Mouse (Mus musculus): ENCODE data around the gene Nhsl2. TPM values are rescaled to one million over a fixed set of nuclear protein-coding genes. Genes with fewer than 3 reads are reported as not detected.

Nhsl2 gene
- polyA plus RNA-seq, 1 experiment = not detected

DNA sequence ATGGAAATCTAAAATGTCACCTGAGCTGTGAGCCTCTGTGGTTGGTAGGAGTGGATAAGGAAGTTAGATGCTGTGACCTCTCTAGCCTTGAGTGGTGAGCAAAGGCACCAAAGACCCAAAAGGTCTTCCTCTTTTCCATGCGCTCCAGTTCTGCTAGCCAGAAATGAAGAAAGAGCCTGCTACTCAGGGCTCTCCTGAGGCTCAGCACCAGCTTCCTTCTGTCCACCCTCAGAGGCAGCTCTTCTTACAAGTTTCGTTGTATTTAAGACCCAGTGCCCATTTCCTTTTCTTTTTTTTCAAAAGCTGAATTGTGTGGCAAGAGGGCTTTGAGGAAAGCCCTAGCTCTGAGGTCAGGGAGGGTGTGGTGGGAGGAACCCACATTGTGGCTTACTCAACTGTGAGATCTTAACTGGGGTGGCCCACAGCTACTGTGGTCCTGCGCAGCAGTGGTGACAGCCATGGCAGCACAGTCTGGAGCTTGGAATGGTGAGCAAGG lies 187.7 kb downstream of the Nhsl2 start:
- peaks cover 9% of the 10 kb centered on the region for H3K4me1 ChIP-seq (ENCODE audit: control insufficient read depth, insufficient read depth, low read length)
- no peak overlapping the region for H3K27ac ChIP-seq (ENCODE audit: insufficient read depth, low read depth, low read length)
- no peak overlapping the region for H3K4me3 ChIP-seq (ENCODE audit: insufficient read depth, low read depth, low read length)
- 72% methylated on average over 3 of the region's 3 CpGs for WGBS
- TF ChIP-seq CTCF (IDR thresholded peaks at IDR 0.05; ENCODE audit: insufficient read depth, low read depth, low read length) (no peak), POLR2A (IDR thresholded peaks at IDR 0.05; ENCODE audit: insufficient read depth, low read depth, low read length) (no peak)

DNA sequence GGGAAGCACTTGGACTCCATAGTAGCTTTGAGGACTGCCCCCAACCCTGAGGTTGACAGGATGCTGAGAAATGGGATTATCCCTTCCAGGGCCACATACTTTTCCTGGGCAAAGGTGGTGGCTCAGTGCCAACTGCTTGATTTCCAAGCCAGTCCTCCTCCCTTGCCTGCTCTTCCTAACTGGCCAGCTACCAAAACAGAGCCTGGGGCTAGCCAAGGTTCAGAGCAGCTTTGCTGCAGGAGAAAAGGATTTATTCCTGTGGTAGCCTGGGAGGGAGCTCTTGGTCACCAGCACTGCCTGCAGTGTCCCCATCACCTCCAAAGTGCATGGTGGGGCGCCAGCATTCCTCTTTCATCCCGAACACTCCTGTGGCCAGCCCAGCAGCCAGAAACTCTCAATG lies 188.3 kb downstream of the Nhsl2 start:
- Histone ChIP-seq H3K4me1 (ENCODE audit: control insufficient read depth, insufficient read depth, low read length) (peaks cover 8% of the 10 kb centered on the region), H3K27ac (ENCODE audit: insufficient read depth, low read depth, low read length) (no peak overlapping the region), H3K4me3 (ENCODE audit: insufficient read depth, low read depth, low read length) (no peak overlapping the region)
- TF ChIP-seq CTCF (IDR thresholded peaks at IDR 0.05; ENCODE audit: insufficient read depth, low read depth, low read length) (no peak), POLR2A (IDR thresholded peaks at IDR 0.05; ENCODE audit: insufficient read depth, low read depth, low read length) (no peak)
- WGBS = 77% methylated on average over 2 of the region's 2 CpGs

- 50% methylated on average over 7 of the region's 7 CpGs for WGBS
- H3K4me1 ChIP-seq (ENCODE audit: control insufficient read depth, insufficient read depth, low read length) = peaks cover 7% of the 10 kb centered on the region; the same call in 1 of the 2 replicates
- TF ChIP-seq CTCF (IDR thresholded peaks at IDR 0.05; ENCODE audit: insufficient read depth, low read depth, low read length) = no peak
- no peak for TF ChIP-seq POLR2A (IDR thresholded peaks at IDR 0.05; ENCODE audit: insufficient read depth, low read depth, low read length)
- no peak overlapping the region for H3K4me3 ChIP-seq (ENCODE audit: insufficient read depth, low read depth, low read length)
- H3K27ac ChIP-seq (ENCODE audit: insufficient read depth, low read depth, low read length) = no peak overlapping the region
These were observed 192.4 kb downstream of the Nhsl2 start for GRCm38 (mm10) chrX:102041562-102041961.

DNA sequence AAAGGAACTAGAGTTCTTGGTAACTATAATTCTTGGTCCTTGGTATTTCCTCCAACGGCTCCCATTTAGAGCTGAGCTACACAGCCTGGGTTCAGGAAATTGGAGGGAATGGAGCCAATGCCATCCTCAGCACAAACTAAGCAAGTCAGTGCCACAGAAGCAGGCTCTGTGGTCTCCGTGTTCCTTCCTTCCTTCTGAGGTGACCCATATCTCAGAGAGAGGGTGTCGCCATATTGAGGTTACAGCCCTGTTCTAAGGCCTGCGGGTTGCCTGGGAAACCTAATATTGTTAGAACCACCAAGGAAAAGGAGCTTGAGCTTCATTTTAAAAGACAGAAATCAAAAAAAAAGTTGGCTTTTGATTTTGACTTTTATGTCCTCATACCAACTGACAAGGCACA lies 193.2 kb downstream of the Nhsl2 start:
- 82% methylated on average over 4 of the region's 4 CpGs for WGBS
- H3K4me3 ChIP-seq (ENCODE audit: insufficient read depth, low read depth, low read length) = no peak overlapping the region
- TF ChIP-seq CTCF (IDR thresholded peaks at IDR 0.05; ENCODE audit: insufficient read depth, low read depth, low read length) (no peak), POLR2A (IDR thresholded peaks at IDR 0.05; ENCODE audit: insufficient read depth, low read depth, low read length) (no peak)
- H3K4me1 ChIP-seq (ENCODE audit: control insufficient read depth, insufficient read depth, low read length) = peaks cover 7% of the 10 kb centered on the region; the same call in 1 of the 2 replicates
- no peak overlapping the region for H3K27ac ChIP-seq (ENCODE audit: insufficient read depth, low read depth, low read length)

- Histone ChIP-seq H3K4me1 (ENCODE audit: control insufficient read depth, insufficient read depth, low read length) (no peaks in the 10 kb centered on the region; the same call in 1 of the 2 replicates), H3K27ac (ENCODE audit: insufficient read depth, low read depth, low read length) (no peak overlapping the region)
- TF ChIP-seq CTCF (IDR thresholded peaks at IDR 0.05; ENCODE audit: insufficient read depth, low read depth, low read length) (no peak), POLR2A (IDR thresholded peaks at IDR 0.05; ENCODE audit: insufficient read depth, low read depth, low read length) (no peak)
These were observed 201.4 kb downstream of the Nhsl2 start for GRCm38 (mm10) chrX:102050552-102050951.

DNA sequence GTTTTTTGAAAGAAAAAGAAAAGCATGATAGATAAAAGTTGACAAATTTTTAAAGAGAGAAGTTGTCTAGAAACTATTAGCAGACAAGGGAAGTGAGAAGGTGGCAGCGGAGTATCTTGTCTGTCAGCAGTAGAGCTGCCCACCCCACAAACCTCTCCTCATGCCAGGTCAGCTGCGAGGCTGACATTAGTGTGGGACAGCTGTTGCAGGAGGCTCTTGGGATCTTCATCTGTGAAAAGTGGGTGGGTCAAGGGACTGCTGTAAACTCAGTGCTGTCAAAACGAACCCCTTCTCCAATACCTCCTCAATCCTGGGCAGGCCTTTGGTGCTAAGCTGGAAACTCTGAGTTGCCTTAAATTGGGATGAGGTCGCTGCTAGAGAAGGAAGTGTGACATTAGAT lies 202.0 kb downstream of the Nhsl2 start:
- Histone ChIP-seq H3K4me1 (ENCODE audit: control insufficient read depth, insufficient read depth, low read length) (no peaks in the 10 kb centered on the region), H3K27ac (ENCODE audit: insufficient read depth, low read depth, low read length) (no peak overlapping the region), H3K4me3 (ENCODE audit: insufficient read depth, low read depth, low read length) (no peak overlapping the region)
- WGBS = 91% methylated on average over 4 of the region's 4 CpGs
- no peak for TF ChIP-seq POLR2A (IDR thresholded peaks at IDR 0.05; ENCODE audit: insufficient read depth, low read depth, low read length)
- TF ChIP-seq CTCF (IDR thresholded peaks at IDR 0.05; ENCODE audit: insufficient read depth, low read depth, low read length) = no peak

More at GRCm38 (mm10) chrX:102050552-102050951, 201.4 kb downstream of the Nhsl2 start:
- WGBS = 75% methylated on average over 6 of the region's 6 CpGs
- no peak overlapping the region for H3K4me3 ChIP-seq (ENCODE audit: insufficient read depth, low read depth, low read length)

DNA sequence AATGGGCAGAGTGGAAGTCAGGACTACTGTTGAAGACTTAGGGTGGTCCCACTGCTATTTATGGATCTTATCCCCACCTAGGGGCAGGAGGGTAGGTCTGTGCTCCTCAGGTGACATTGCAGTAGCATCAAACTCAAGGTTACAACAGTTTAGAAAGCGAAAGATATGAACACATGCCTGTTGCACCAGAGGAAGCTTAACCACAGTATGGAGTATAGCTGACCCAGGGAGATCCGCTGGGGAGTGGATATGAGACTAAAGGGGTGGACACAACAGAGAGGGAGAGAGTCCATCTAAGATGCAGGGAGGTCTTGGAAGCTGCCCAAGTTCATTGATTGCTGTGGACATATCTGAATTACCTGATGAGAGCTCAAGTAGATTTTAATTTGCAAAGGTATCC lies 204.2 kb downstream of the Nhsl2 start:
- TF ChIP-seq POLR2A (IDR thresholded peaks at IDR 0.05; ENCODE audit: insufficient read depth, low read depth, low read length) = no peak
- no peak for TF ChIP-seq CTCF (IDR thresholded peaks at IDR 0.05; ENCODE audit: insufficient read depth, low read depth, low read length)
- Histone ChIP-seq H3K4me1 (ENCODE audit: control insufficient read depth, insufficient read depth, low read length) (no peaks in the 10 kb centered on the region), H3K27ac (ENCODE audit: insufficient read depth, low read depth, low read length) (no peak overlapping the region), H3K4me3 (ENCODE audit: insufficient read depth, low read depth, low read length) (no peak overlapping the region)
- WGBS = 88% methylated on average over 2 of the region's 2 CpGs

GRCm38 (mm10) chrX:102054009-102054408 lies 204.8 kb downstream of the Nhsl2 start:
- TF ChIP-seq POLR2A (IDR thresholded peaks at IDR 0.05; ENCODE audit: insufficient read depth, low read depth, low read length) = no peak
- TF ChIP-seq CTCF (IDR thresholded peaks at IDR 0.05; ENCODE audit: insufficient read depth, low read depth, low read length) = no peak
- 91% methylated on average over 4 of the region's 4 CpGs for WGBS
- no peaks in the 10 kb centered on the region for H3K4me1 ChIP-seq (ENCODE audit: control insufficient read depth, insufficient read depth, low read length)
- H3K27ac ChIP-seq (ENCODE audit: insufficient read depth, low read depth, low read length) = no peak overlapping the region
- H3K4me3 ChIP-seq (ENCODE audit: insufficient read depth, low read depth, low read length) = no peak overlapping the region

DNA sequence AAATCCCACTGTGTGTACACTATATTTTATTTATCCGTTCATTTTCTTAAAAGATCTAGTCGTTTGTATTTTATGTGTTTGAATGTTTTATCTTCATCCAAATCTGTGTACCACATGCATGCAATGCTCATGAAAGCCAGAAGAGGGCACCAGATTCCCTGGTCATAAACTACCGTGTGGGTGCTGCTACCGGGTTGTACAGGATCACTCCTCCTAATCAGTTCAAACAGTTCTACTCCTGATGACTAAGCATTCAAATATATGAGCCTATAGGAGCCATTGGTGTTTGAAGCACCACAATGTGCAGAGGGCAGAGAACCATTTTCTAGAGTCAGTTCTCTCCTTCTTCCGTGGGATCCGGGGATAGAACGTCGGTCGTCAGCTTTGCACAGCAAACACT lies 210.3 kb downstream of the Nhsl2 start:
- TF ChIP-seq CTCF (IDR thresholded peaks at IDR 0.05; ENCODE audit: insufficient read depth, low read depth, low read length) (no peak), POLR2A (IDR thresholded peaks at IDR 0.05; ENCODE audit: insufficient read depth, low read depth, low read length) (no peak)
- WGBS = 61% methylated on average over 9 of the region's 9 CpGs
- Histone ChIP-seq H3K4me1 (ENCODE audit: control insufficient read depth, insufficient read depth, low read length) (peaks cover 12% of the 10 kb centered on the region), H3K4me3 (ENCODE audit: insufficient read depth, low read depth, low read length) (no peak overlapping the region), H3K27ac (ENCODE audit: insufficient read depth, low read depth, low read length) (no peak overlapping the region)

GRCm38 (mm10) chrX:102060243-102060642 lies 211.1 kb downstream of the Nhsl2 start:
- Histone ChIP-seq H3K4me3 (ENCODE audit: insufficient read depth, low read depth, low read length) (no peak overlapping the region), H3K4me1 (ENCODE audit: control insufficient read depth, insufficient read depth, low read length) (peaks cover 16% of the 10 kb centered on the region), H3K27ac (ENCODE audit: insufficient read depth, low read depth, low read length) (no peak overlapping the region)
- WGBS = 53% methylated on average over 5 of the region's 5 CpGs
- TF ChIP-seq POLR2A (IDR thresholded peaks at IDR 0.05; ENCODE audit: insufficient read depth, low read depth, low read length) (no peak), CTCF (IDR thresholded peaks at IDR 0.05; ENCODE audit: insufficient read depth, low read depth, low read length) (no peak)
